Mouse (Mus musculus) neutrophil, adult 65 days (primary cell): ENCODE measurements around the gene Slc4a1. TPM values are rescaled to one million over a fixed set of nuclear protein-coding genes. Genes with fewer than 3 reads are reported as not detected.

Source experiments
- total RNA-seq: library from RNA; stranded (reverse); gene quantifications from 2 replicates; pipeline ENCODE4 v1.2.4, GENCODE M21; 2023

The Slc4a1 gene
- 3.9 and 13.2 TPM in 2 replicates for total RNA-seq

DNA sequence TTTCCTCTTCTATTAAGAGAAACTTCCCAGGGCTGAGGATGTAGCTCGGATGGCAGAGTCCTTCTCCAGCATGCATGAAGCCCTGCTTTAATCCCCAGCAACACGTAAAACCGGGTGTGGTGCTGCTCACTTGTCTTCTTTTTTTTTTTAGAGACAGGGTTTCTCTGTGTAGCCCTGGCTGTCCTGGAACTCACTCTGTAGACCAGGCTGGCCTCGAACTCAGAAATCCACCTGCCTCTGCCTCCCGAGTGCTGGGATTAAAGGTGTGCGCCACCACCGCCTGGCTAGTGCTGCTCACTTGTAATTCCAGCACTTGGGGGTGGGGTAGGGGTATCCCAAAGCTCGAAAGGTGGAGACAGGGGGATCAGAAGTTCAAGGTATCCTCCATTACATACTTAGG lies at the start of gene Slc4a1:
Gene Slc4a1, minus strand, starts transcription at position 101 of the 400 bp plus-strand sequence.

DNA sequence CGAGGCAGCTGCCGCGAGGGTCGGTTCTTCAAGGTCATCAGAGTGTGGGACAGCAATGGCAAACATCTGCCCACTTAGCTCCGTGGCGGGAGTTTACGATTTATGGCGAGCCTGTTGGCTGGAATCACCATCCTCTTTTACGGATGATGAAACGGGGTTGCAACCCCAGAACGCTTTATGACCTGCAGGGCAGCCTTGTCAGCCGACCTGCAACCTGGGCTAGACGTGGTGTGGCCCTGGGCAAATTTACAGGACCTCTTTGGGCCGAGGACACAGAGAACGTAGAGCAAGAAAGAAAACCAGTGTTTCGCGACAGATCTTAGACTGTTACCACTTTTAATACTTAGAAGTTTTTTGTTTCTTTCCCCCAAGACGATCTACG lies 41.8 kb upstream of the Slc4a1 start, which contains the start of gene Slc25a39:
Gene Slc25a39, minus strand, starts transcription at position 113 of the 382 bp plus-strand sequence.

DNA sequence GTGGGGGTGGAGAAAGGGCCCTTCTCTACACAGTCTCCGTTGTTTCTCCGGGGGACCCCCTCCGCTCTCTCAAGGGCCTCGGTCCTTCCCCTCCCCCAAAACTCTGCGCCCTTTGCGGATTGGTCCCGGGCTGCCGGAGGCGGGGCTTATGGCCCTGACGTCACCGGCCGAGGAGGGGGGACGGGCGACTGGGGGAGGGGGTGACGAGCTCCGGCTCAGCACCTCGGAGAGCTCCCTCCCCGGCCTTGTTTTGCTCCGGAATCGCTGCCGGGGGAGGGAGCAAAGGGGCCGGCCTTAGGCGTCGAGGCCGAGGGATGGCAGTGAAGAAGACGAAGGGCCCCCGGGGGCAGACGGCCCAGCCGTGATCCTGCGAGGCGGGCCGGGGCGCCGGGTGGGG lies 27.2 kb upstream of the Slc4a1 start, which contains the start of gene Rundc3a:
Gene Rundc3a, plus strand, starts transcription at position 166 of the 397 bp plus-strand sequence.

DNA sequence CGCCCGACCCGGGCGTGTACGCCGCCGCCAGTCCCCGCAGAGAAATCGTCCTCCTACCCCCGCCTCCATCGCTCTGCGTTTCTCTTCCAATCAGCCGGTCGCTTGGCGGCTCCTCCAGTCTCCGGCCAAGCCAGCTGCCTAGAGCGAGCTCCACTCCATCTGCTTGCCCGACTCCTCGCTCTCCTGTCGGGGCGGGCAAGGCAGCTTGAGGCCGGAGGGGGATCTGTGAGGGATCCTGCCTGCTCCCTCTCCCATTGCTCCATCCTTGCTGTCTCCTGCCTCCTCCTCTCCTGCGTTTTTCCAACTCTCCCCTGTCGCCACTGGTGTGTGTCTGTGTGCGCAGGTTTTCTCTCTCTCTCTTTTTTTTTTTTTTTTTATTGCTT lies 46.6 kb downstream of the Slc4a1 start, which contains the start of gene Ubtf:
Gene Ubtf, minus strand, starts transcription at position 333 of the 383 bp plus-strand sequence.

Other genes starting within 250 kb of the Slc4a1 start
- not detected in 2 replicates for gene Nags, start 220.7 kb downstream of the Slc4a1 start, total RNA-seq
- gene Tmem101, start 209.8 kb downstream of the Slc4a1 start, total RNA-seq = 9.1 and 9.3 TPM in 2 replicates
- gene Lsm12, start 180.9 kb downstream of the Slc4a1 start, total RNA-seq = 35.9 and 37.7 TPM in 2 replicates
- gene G6pc3, start 176.6 kb downstream of the Slc4a1 start, total RNA-seq = 14.6 and 15.4 TPM in 2 replicates
- 128 and 209 TPM in 2 replicates for gene Hdac5, start 136.0 kb downstream of the Slc4a1 start, total RNA-seq
- gene BC030867, start 117.3 kb downstream of the Slc4a1 start, total RNA-seq = 5.5 and 8.6 TPM in 2 replicates
- gene Asb16, start 97.5 kb downstream of the Slc4a1 start, total RNA-seq = not detected in 2 replicates
- 50.8 and 64.1 TPM in 2 replicates for gene Tmub2, start 81.3 kb downstream of the Slc4a1 start, total RNA-seq
- 63.5 and 84.5 TPM in 2 replicates for gene Atxn7l3, start 69.6 kb downstream of the Slc4a1 start, total RNA-seq
- gene Ubtf, start 46.5 kb downstream of the Slc4a1 start, total RNA-seq = 55.7 and 64.3 TPM in 2 replicates
- gene Rundc3a, start 27.2 kb upstream of the Slc4a1 start, total RNA-seq = not detected in 2 replicates
- gene Slc25a39, start 41.7 kb upstream of the Slc4a1 start, total RNA-seq = 38.0 and 43.1 TPM in 2 replicates
- 281 and 343 TPM in 2 replicates for gene Grn, start 64.1 kb upstream of the Slc4a1 start, total RNA-seq
- gene Fam171a2, start 81.5 kb upstream of the Slc4a1 start, total RNA-seq = not detected in 2 replicates
- 8.4 and 17.9 TPM in 2 replicates for gene Itga2b, start 103.9 kb upstream of the Slc4a1 start, total RNA-seq
- 28.0 and 36.0 TPM in 2 replicates for gene Gpatch8, start 190.2 kb upstream of the Slc4a1 start, total RNA-seq
- not detected in 2 replicates for gene Gm11627, start 213.3 kb upstream of the Slc4a1 start, total RNA-seq
- not detected in 2 replicates for gene Fzd2, start 238.2 kb upstream of the Slc4a1 start, total RNA-seq